Mouse (Mus musculus): ENCODE data around the gene Dnajc27.

DNA sequence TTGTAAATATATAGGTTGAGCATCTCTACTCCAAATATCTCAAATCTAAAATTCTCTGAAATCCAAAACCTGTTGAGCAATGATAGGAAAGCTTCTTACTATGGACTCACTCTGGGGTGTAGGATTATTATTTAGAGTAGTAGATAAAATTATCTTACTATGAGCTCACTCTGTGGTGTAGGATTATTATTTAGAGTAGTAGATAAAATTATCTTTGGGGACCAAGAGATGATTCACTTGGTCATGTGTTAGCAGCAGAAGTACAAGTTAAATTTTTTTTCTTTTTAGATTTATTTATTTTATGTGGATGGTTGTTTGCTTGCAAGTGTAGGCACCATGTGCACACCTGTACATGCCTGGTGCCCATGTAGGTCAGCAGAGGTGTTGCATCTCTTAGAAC, 6.0 kb upstream of the Dnajc27 start:
- TF ChIP-seq CTCF (conservative IDR thresholded peaks at IDR 0.05; ENCODE audit: low read length) = no peak
- no peak for TF ChIP-seq POU5F1 (IDR thresholded peaks at IDR 0.05; ENCODE audit: borderline replicate concordance, low read length)
- no peak for TF ChIP-seq NANOG (IDR thresholded peaks at IDR 0.05; ENCODE audit: borderline replicate concordance, low read length)
